Mouse (Mus musculus) spleen, adult 2 months (tissue): ENCODE measurements at regions not wholly inside any gene's neighbourhood (a gene's known extent, or its start where the extent isn't known, plus 50 kb on each side); places are given as distances from the start of the nearest gene placed in this dataset.

ENCODE experiments used
- CTCF ChIP-seq: fragments of 200-500 bp; IDR thresholded peaks from 2 replicates; pipeline ENCODE4 v1.5.1; 2011; ENCODE audit warnings: mild to moderate bottlenecking, inconsistent platforms; ENCODE audit not compliant: insufficient read depth, insufficient read length, insufficient replicate concordance; ENCODE audit errors: extremely low read depth
- POLR2A ChIP-seq: fragments of 200-500 bp; IDR thresholded peaks from 2 replicates; pipeline ENCODE4 v1.6.1; 2011; ENCODE audit warnings: low read depth, low read length, inconsistent platforms

GRCm38 (mm10) chr6:68852286-68852685 is 1316.7 kb upstream of the Tacstd2 start:
- TF ChIP-seq POLR2A (no peak), CTCF (no peak)
